Mouse (Mus musculus) cerebellum, postnatal 25 days (tissue): Measurements from ENCODE around the gene Ephb6.

Source experiments
- DNase-seq, 2 experiments: peaks; one replicate each; pipeline ENCODE4 v3.0.0; 2021; ENCODE audit warnings: mixed read lengths in 2 of 2

Ephb6 gene

DNA sequence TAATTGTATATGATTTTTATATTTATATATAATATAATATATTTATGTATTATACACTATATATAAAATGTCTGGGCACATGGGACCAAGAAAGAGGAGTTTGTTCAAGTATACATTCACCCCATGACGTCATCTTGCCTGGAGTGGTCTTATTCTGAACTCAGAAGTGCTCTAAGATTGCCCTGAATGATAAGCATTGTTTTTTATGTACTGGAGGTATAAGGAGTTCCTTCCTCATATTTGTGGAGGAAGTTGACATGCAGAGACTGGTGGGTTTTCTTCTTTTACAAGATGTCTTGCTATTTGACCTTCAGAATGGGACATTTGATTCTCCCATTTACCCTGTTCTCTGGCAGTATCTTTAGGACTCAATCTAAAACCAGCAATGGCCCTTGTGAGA lies 22.9 kb downstream of the Ephb6 start:
- no peak for DNase-seq

- DNase-seq, result no peak
Observed at GRCm38 (mm10) chr6:41630791-41631190, 25.5 kb downstream of the Ephb6 start.

GRCm38 (mm10) chr6:41631549-41631948 lies 26.3 kb downstream of the Ephb6 start:
- DNase-seq, result no peak

DNA sequence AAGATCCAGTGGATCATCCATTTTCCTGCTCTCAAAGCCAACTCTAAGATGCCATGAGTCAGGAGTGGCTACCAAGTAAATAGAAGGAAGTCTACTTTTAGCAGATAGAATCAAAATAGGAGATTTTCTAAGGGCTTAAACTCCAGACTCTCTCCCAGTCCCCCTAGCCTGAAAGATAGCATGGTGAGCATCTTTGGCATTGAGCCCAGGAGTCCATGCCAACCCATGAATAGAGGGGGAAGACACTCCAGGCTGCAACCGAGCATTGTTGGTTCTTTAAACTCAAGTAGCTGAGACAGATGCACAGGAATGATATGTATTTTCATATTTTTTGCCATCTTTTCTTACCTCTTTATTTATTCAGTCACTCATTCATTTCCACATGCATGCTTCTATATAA lies 29.9 kb downstream of the Ephb6 start:
- peak in 1 of 2 experiments; percentile 16 for DNase-seq

GRCm38 (mm10) chr6:41636178-41636577 lies 30.9 kb downstream of the Ephb6 start, which contains the start of gene Trpv6:
Gene Trpv6, minus strand, starts transcription at chr6:41636405.
- DNase-seq, result no peak

DNA sequence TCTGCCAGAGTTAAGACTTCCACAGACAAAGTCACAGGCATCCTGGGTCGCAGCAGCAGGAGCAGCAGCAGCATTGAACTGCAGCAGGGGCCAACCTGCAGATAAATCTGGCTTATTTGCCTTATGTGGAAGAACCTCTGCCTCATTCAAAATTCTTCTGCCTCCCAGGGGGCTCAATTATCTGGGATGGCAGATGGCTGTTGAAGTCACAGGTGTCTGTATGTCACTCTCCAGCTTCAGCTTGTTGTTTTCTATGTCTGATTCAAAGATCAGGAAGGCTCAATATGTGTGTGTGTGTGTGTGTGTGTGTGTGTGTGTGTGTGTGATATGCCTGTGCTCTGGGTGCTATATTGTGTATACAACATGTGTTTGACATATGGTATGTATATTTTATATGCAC lies 32.1 kb downstream of the Ephb6 start:
- DNase-seq, result no peak

GRCm38 (mm10) chr6:41637927-41638506 lies 32.7 kb downstream of the Ephb6 start:
- DNase-seq, result no peak

- DNase-seq, result no peak
Observed at GRCm38 (mm10) chr6:41640449-41640848, 35.2 kb downstream of the Ephb6 start.

- no peak for DNase-seq
Observed at GRCm38 (mm10) chr6:41641173-41641866, 36.0 kb downstream of the Ephb6 start.

DNA sequence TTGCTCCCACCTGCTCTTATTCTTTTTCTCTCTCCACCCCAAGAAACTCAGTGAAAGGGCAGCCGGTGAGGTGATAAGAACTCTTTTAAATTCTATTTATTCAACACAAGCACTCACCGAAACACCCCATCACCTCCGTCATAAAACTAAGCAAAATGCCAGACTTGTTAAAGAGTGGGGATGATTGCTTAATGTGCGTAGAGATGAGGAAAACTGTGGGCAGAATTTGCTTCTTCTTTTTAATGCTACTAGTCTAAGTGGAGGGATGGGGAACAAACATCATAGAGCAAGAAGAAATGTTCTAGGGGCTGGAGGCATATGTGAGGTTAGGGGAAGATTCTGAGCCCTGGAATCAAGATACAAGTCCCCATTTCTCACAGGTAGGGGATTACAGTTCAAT lies 37.5 kb downstream of the Ephb6 start:
- DNase-seq, result no peak

- no peak for DNase-seq
Observed at GRCm38 (mm10) chr6:41643227-41643626, 37.9 kb downstream of the Ephb6 start.

- no peak for DNase-seq
Observed at GRCm38 (mm10) chr6:41646220-41646619, 40.9 kb downstream of the Ephb6 start.

- DNase-seq, result no peak
Observed at GRCm38 (mm10) chr6:41646672-41647071, 41.4 kb downstream of the Ephb6 start.

DNA sequence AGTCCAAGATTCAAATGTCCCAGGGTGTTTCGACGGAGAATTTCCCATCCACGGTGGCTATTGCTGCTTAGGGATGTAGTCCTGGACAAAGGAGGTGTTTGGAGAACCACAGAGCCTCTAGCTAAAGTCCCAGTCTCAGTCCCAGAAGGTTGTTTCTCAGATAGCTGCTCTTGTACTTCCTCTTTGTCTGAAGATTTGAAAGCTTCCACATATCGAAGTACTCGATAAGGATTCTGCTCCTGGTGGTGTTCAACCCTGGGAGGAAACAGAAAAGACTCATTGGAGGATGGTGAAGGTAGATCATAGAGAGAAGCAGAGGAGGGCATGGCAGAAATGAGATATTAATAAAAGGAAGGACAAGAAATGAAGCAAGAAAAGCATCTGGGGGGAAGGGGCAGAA lies 47.9 kb downstream of the Ephb6 start:
- DNase-seq, result no peak

GRCm38 (mm10) chr6:41654648-41655047 lies 49.4 kb downstream of the Ephb6 start:
- no peak for DNase-seq

DNA sequence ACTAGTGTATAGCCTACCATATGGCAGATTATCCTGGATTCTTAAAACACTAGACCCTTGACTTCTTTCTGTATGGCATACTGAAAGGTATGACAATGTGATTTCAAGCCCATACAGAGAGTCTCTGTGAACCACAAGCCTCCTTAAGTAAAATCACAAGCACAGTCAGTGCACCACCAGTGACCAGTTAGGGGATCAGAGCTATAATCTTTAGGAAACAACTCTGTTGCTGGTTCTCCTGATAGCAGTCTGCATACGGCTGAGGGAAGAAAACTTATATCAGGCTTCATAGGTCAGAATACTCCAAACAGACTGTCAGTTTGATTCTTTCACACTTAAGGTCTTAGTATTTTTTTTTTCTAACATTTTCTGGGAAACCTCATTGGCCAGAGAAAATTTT lies 53.2 kb downstream of the Ephb6 start:
- no peak for DNase-seq

DNA sequence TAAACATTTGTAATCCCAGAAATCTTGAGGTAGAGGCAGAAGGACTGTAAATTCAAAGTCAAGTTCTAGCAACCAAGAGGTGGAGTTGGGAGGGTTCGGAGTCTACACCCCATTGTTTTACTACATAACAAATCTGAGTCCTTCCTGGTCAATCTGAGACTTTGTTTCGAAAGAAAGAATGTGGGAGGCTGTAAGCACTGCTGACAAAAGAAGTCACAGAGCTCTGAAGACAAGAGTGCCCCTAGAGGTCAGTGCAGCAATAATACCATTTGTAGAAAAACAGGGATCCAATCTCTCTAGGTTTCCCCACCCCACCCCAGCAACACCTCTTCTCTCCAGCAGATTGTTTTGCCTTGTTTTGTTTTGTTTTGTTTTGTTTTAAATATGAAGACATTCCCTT lies 57.0 kb downstream of the Ephb6 start:
- no peak for DNase-seq
